Mouse (Mus musculus) cerebellum, adult 2 months (tissue): Measurements from ENCODE around the gene Dst.

ENCODE experiments used
- CTCF ChIP-seq: fragments of 200-500 bp; IDR thresholded peaks from 2 replicates; pipeline ENCODE4 v1.5.1; 2011; ENCODE audit warnings: low read depth, mild to moderate bottlenecking, control low read depth, low read length, moderate library complexity, borderline replicate concordance; ENCODE audit not compliant: insufficient read depth
- POLR2A ChIP-seq: fragments of 200-500 bp; IDR thresholded peaks from 2 replicates; pipeline ENCODE4 v1.6.1; 2011; ENCODE audit warnings: low read length, control low read depth, borderline replicate concordance; ENCODE audit not compliant: insufficient read depth

DNA sequence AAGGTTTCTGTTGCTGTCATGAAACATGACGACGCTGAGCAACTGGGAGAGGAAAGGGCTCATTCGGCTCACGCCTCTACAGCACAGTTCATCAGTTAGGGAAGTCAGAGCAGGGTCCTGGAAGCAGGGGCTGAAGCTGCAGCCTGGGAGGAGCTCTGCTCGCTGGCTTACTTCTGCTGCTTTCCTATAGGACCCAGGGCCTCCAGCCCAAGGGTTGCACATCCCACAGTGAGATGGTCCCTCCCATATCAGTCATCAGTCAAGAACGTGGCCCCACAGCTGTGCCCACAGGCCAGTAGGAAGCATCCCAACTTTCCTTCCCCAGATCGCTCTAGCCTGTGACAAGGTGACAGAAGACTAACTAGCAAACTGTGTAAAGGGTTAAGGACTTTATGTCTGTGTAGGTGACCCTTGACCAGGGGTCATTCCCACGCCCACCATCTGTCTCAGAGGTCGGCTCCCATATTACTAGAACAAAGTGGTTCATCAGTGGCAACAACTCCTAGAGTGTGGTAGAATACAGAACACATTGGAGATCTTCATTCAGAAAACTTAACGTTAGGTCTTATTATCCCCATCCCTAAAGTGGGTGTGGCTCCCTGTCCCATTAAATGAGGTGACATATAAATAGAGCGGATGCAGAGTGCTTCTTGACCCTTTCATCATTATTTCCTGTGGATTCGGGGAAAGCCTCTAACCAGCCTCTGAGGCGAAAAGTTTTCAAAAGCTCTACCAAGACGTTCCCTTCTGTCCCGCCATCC is 219.9 kb downstream of the Dst start:
- TF ChIP-seq POLR2A: no peak
- TF ChIP-seq CTCF: no peak
